Mouse (Mus musculus) adrenal gland (tissue): ENCODE results near the gene P4htm.

Experiments
- intact Hi-C: fragments of 180-260 bp; cut with DNase I; formaldehyde crosslinking; loops from one replicate; pipeline ENCODE4 v1.15.1; 2025

P4htm gene

DNA sequence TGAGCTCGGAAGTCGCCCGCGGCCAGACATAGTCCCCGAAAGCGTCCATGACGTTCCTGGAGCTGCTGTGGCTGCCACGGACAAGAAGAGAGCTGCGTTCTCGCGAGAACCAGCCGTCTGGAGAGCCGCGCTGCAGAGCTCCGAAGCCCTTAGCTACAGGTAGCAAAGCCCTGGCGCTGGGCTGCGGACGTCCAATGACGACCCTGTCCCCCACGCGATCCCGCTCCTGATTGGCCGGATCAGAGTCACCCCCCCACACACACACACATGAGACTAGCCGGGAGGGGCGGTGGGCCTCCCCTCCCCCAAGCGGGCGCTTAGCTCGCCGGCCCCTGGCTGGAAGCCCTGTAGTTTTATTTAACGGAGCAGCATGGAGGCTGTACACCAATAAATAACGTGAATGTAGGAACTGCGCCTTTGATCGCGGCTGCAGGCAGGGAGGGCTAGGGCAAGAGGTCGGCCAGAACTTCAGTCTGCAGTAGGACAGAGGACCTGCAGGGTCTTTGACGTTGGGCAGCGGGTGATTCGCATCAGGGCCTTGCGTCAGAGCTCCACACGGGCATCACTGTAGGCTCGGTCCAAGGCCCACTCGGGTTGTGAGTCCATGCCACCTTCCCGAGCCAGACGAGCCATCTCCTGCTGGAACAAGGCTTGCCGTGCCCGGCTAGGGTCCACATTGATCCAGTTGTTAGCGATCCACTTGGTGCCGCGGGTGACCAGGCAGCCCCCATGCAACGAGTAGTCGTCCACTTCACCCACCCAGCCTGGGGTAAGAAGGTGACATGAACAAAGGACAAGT is 18.7 kb downstream of the P4htm start, which contains the start of gene Wdr6:
Gene Wdr6 (minus strand): TSS at position 195 of the 799 bp plus-strand sequence.
- intact Hi-C loops, result no loop called here

DNA sequence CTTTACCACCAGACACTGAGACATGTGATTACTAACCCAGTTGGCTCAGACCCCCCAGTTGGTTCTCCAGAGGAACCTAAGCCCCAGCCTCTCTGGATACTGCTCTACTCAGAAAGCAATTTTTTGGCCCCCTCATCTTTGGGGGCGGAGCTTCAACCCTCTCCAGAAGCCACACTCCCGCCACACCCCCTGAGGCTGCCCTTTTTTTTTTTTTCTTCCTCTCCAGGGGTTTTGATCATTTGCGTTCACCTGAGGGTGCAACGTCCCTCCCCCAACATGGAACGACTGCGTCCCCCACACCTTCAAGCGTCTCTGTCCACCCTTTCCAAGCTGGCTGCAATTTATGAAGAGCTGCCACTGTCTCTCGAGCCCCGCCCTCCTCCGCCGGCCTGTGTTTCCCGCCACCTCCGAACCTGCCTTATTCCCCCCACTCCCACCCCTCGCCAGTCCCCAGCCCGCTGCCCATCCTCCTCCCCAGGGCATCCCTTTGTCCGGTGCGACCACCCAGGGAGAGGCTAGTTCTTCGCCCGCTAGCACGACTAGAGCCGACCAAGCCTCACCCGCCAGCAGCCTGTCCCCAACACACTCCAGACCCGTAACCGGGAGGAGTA is 19.4 kb downstream of the P4htm start:
- intact Hi-C loops, result no loop called here

DNA sequence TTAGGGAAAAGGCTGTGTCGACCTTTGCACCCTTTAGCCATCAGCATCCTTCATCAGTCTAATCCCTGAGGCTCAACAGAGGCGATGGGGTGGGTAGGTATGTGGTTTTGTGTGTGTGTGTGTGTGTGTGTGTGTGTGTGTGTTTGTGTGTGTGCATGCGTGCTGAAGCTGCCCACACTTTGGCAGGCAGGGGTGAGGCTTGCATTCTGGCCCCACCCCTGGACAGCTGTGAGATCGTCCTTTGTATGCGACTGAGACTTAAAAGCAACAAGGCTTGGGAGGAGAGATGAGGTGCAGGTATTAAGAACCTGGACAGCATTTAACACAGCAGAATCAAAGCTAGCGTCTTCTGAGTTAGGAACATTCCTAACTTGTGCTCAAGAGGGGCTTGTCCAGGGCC is 20.4 kb downstream of the P4htm start:
- intact Hi-C loops, result no loop called here

DNA sequence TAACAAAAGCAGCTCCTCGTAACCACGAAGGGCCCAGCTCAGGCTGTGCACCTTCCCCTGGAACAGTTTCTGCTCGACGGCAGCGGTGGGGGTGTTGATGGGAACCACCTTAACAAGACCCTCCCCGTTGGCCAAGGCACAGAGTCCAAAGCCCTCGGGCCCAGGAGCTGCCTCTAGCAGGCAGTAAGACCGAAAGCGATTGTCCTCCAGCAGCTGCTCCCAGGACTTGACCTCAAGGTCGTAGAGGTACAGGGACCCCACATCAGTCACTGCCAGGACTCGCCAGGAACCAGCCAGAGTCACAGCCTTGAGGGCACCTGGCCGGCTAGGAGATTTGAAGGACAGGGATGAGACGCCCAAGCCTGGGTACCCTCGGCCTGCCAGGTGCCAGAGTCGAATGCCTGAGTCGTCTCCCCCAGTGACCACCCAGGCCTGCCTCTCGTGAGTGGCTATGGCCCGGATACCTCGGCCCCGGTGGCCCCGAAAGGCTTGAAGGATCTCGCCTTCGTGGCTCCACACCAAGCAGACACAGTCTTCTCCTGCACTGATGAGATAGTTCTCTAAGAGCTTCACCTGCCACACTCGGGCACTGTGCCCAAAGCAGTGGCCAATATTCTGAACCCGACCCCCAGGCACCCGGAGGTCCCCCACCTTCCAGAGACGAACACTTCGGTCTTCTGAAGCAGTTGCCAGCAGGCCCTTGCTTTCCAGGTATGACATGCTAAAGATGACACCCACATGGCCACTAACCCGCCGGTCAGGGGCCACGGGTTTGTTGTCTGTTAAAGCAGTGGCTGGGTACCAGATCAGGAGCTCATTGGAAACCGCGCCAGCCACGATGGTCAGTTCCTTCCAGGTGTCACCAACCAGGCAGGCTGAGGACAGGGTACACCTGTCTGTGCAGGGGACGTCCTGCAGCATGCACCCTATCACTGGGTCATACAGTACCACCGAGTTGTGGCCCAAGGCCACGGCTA is 21.9 kb downstream of the P4htm start:
- intact Hi-C loops, result no loop called here

DNA sequence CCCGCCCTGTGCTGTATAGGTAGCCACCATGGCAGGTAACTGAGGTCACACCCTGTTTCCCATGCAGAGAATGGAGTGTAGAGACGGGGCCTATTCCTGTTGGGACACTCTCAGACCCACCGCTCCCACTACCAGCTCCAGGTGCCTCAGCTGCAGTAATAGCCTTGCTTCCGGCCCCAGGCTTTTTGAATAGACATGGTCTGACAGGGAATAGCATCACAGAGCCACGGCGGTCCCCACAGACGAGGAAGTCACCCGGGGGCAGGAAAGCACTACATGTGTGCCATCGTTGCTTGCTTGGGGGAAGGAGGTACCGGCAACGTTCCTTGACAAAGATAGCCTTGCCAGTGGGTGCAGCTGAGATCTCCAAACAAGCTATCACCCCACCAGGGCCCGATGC is 22.5 kb downstream of the P4htm start:
- intact Hi-C loops, result no loop called here

DNA sequence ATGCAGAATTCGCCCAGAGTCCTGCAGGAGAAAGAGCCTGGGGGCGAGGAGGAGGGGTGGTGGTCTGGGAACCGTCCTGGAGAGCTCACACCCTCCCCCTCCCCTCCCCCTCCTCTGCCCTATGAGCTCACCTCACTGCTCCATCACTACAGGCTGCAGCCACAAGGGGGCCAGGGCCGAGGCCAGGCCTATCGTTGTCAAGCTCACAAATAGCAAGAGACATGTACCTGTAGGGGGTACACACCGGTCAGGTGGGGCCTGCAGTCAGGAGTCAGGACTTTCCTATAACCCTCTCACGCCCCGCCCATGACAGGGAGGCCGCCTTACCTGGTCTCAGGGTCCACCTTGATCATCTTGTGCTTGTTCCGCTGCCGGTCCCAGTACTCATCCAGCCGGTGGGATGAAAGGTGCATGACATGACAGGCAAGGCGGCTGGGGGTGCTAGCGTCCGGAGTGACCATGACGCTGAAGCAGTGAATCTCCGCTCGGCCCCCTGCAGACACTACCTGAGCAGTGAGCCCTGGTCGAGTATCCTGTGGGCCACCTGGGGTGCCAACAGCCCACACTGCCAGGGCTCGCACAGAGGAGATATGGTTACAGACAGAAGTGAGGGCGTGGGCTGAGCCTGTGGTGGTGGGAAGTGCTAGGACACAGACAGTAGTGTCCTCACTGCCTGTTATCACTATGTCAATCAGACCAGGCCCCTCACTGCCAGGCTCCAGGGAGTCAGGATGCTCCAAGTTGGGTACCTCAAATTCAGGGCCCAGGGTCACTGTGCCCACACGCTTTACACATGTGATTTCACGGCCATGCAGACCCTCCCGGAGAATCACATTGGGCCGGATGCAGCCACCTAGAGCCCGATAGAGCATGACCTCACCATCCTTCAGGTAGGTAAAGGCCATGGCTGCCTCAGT is 23.4 kb downstream of the P4htm start:
- intact Hi-C loops, result no loop called here

DNA sequence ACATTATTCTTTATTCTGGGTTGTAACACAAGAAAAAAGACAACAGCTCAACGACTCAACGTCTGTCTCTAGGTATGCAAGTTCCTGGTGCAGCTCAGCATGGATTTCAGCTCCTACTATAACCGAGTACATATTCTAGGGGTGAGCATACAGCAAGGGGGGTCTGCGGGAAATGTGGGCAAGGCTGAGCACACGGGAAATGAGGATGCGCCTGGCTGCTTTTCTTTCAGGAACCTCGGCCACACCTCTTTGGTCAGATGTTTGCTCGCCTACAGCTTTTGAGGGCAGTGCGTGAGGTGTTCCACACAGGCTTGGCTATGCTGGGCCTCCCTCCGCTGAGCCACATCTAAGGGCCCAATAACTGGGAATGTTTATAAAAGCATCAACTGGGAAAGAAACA is 25.1 kb downstream of the P4htm start:
- intact Hi-C loops, result no loop called here

DNA sequence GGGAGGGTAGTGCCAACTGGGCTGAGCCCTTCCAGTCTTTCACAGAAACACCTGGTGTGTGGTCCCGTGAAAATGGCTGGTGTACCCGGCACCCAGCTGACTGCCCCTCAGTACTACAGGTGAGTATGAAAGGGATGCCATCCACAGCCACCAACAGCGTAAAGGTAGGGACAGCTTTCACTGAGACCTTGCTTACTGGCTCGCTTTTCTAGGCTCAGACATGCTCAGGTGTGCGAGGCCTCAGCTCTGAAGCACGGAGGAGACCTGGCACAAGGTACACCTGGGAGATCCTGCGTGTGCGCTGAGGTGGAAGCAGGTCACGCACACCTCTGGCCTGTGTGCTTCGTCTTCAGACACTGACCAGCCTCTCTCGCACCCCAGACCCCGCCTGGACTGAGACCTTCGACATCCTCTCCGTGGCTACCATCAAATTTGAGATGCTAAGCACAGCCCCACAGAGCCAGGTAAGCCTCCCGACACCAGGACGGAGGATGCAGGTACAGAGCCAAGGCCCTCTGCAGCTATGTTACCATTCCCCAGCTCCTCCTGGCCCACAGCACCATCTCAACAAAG is 26.0 kb downstream of the P4htm start:
- intact Hi-C loops, result no loop called here

DNA sequence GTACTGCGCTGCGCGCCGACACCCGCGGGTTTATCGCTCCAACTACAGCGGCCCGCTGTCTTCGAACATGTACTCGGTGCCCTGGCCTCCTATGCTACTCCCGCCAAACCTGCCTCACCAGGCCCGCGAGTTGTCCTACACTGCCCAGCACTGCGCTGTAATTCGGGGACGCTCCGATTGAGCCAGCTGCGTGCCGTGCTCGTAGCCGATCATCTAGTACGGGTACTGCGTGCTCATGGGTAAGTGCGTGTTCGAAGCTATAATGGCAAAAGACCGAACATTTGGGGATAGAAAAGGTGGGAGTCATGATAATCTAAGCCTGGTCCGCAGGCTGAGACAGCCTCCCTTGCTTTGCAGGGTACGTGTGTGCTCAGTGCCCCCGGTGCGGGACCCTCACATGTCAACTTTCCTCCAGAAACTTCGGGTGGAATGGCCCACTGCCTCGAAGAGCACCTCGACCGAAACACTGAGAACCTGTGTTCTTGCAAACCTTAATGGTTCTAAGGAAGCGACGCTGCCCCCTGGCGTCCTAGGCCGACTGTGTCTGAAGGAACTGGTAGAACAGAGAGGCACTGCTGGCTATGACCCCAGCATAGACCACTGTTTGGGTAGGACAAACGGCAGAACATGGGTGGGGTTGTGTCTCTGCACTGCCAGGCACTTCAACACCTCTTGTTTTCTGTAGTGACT is 27.1 kb downstream of the P4htm start:
- intact Hi-C loops, result no loop called here

DNA sequence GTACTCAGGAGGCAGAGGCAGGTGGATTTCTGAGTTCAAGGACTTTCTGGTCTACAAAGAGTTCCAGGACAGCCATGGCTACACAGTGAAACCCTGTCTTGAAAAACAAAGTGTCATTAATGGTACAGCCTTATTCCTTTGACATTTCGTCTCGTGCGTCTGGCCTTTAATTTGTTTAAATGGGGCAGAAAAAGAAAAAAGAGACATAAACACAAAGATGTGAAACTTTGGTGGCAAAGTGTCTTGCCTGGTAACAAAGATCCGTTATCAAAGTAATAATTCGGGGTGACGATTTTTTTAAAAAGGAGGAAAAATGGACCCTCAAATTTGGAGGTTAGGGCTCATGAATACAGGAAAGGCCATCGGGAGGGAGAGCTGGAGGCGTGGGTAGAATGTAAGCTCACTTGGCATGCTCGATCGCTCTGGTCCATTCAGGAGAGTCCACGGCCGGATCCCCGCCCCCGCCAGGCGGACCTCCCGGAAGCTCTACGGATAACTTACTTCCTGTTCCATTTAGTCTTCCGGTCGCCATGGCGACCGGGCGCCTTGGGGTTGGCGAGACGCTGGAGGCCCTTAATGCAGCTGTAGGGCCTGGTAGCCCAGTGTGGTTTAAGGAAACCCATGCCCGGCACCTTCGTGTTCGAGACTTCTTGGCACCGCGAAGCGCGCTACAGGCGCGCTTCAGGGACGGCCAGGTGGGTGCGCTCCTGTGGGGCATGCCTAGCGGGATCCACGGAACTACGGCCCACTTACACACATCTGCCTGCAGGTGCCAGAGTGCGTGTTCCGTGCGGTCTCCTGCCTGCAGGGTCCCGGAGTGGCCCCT is 27.9 kb downstream of the P4htm start, which contains the start of gene Dalrd3:
Gene Dalrd3 (plus strand): TSS at position 506 of the 826 bp plus-strand sequence.
- intact Hi-C loops, result loop anchor here (5.0 kb wide), 1 partner anchor 52 kb away; the partner anchor contains the start of gene Qrich1

DNA sequence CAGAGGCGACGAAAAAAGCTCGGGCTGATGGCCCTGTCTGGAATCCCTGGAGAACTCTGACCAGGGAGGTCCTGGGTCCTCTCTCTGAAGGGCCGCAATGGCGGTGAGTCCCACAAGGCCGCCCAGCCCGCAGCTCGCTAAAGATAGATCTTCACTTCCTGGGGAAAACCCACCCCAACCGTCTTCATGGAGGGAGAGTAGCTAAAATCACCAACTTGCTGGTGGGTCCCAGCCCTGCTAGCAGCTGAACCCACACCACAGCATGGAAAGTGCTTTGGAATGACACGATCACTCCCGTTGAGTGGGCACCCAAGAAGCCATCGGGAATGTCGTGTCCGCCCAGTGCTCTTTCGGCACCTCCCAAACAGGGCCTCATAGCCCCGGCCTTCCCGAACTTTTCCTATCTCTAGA is 29.0 kb downstream of the P4htm start:
- intact Hi-C loops, result loop anchor here (5.0 kb wide), 1 partner anchor 51 kb away; the partner anchor contains the start of gene Qrich1

DNA sequence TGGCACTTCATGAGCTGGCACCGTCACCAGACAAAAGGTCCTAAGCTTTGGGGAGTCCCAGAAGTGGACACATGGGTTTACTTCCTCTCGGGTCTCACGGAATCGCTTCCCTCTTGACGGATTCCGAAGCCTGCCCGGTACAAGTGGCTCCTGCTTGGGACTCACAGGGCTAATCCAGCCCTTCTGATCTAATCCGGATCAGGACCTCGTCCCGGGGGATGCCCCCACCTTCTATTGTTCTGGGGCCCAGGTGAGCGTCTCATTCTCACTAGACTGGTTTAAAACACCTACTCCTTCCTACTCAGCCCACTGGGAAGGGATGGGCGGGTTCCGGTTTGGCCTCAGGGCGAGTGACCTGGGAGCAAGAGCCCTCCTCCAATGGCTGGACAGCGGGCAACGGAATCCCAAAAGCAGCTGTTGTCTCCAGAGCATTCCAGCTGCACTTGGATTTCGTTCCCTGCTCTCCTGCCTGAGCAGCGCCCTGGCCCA is 29.5 kb downstream of the P4htm start:
- intact Hi-C loops, result loop anchor here (5.0 kb wide), 1 partner anchor 51 kb away; the partner anchor contains the start of gene Qrich1

DNA sequence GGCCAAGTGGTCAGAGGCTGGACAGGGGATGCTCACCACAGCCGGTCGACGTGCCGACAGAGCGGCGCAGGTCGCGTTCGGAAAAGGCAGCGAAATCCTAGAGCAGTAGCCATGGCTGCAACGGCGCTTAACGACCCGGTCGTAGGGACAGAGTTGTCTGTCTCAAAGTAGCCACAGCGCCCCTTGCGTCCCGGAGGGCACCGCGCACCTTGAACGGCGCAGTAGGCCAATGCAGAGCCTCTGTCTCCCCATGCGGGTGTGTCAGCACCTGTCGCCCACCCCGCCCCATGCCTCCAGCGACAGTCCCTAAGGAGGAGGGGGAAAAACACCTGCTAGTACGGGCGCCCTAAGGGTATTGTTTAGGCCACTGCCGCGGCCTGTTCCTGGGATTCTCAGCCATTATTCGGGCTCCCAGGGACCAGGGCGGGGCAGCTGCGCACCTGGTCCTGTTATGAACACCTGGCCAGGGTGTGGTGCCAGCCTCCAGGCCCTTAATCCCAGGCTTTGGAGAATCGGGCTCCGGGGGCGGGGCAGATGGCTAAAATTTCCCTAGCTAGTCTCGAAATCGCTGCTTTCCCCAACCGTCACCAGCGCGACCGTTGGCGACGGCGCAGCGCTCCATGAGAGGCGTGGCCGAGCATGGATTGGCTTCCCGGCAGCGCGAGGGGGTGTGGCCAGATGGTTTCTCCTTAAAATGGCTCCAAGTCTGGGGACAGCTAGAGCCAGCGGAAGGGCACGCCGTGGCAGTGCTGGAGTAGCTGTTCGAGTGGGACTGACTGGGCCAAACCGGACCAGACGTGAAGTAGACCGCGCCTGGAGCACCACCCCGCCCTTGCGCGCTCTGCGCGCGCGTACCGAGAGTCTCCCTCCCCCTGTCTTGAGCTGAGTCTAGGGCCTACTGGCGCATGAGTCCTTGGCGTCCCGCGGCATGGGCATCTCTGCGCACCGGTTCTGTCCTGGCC is 30.4 kb downstream of the P4htm start, which contains the start of gene Ndufaf3:
Gene Ndufaf3 (minus strand): TSS at position 620 of the 962 bp plus-strand sequence.
- intact Hi-C loops, result loop anchor here (5.0 kb wide), 1 partner anchor 50 kb away; the partner anchor contains the start of gene Qrich1

DNA sequence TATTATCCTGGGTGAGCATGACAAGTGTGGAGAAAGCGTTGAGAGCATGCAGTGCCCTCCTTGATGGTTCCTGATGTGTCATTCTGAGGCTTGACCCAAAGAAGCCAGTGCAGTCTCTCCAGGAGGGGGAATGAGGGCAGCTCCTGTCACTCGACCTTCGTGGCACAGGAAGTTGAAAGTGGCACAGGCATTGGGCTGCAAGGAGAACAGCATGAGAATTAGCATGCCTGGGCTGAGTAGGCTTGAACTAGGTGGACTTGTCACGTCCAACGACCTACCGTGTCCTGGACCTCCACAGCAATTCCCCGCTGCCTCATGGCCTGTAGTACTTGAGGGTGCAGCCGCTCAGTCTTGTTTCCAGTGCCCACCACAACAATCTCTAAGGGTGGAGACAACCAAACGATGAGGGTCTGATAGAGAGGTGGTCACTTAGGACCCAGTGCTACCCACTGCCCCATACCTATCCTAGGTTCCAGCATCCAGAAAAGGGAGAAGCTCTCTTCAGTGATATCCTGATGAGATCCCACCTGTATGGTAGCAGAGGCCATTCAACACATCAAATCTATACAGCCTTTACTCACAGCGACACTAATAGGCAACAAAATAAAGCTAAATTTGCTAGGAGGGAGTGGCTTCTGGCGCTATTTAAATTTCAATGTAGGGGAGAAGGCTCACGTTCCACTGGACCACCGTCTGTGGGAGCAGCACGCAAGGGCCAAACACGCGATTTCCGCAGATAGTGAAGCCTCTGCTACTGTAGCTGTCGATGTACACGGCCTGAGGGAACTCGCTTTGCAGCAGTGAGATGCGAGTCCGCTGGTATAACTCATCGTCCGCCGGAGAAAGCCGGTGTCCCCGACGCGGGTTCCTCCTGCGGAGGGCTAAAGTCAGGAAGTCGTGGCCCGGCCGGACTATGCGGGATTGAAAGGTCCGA is 31.3 kb downstream of the P4htm start:
- intact Hi-C loops, result loop anchor here (5.0 kb wide), 1 partner anchor 49 kb away; the partner anchor contains the start of gene Qrich1

DNA sequence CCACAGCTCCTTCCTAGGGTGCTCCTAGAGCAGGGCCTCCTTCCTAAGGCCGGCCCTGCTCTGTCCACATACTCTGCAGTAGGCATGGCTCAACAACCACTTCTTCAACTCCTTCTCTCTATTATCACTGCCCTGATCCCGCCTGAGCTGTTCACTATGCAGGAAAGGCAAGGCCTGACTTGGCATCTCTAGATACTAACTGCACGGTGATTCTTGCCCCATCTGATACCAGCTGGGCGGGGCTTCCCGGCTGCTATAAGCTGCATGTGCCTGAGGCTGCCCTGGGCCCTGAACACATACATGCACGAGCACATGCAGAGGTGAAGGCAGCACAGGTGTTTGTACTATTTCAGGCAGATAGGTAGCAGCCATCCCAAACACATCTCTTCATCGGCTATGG is 33.3 kb downstream of the P4htm start:
- intact Hi-C loops, result no loop called here

DNA sequence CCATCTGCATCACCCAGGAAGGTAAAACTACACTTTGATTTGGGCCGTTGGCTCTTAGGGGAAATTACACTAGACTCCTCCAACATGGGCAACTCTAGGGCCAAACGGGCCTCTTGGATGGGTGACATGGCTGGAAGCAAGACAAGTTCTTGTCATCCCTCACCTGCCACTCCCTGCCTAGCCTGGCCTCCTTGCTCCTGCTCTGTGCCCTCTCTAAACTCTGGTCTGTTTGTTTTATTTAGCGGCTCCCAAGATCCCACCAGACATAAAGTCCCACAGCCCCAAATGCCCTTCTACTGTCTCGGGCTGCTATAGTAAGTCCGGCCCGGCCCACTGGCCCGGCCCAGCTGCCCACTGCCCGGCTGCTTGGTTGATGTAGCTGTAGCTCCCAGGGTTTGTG is 33.8 kb downstream of the P4htm start:
- intact Hi-C loops, result no loop called here
